Mouse (Mus musculus) MEL (cell line): ENCODE measurements around the gene Csdc2. TPM values are rescaled to one million over a fixed set of nuclear protein-coding genes. Genes with fewer than 3 reads are reported as not detected.
A peak's percentile ranks its signal among the peaks of the same experiment; 100 is the strongest.

Source experiments
- DNase-seq: peaks from one replicate; pipeline ENCODE4 v3.0.0; 2011; ENCODE audit warnings: low read depth, low spot score
- H3K27ac ChIP-seq: 2 replicates; pipeline ENCODE4 v1.5.1; 2012; ENCODE audit warnings: low read depth, mild to moderate bottlenecking, control low read depth, low read length, moderate library complexity; ENCODE audit not compliant: control insufficient read depth
- H3K27me3 ChIP-seq, 2 experiments: fragments of 150-350 bp in 1 of 2; sonication (generic) in 1 of 2; 2 replicates each; pipeline ENCODE4 v1.6.1; 2012; ENCODE audit warnings: low read length in 2 of 2, mild to moderate bottlenecking in 2 of 2, improper control_type of control experiment in 1 of 2, moderate library complexity in 1 of 2; ENCODE audit not compliant: insufficient read depth in 2 of 2, control insufficient read depth in 1 of 2
- H3K36me3 ChIP-seq, 2 experiments: 2 replicates each; pipeline ENCODE4 v1.6.1; 2012 to 2014; ENCODE audit warnings: low read length in 2 of 2, improper control_type of control experiment in 1 of 2, inconsistent platforms in 1 of 2, mild to moderate bottlenecking in 1 of 2; ENCODE audit not compliant: insufficient read depth in 2 of 2, control insufficient read depth in 1 of 2
- H3K4me1 ChIP-seq, 2 experiments: fragments of 150-350 bp in 1 of 2; sonication (generic) in 1 of 2; 2 replicates each; pipeline ENCODE4 v1.6.1; 2012; ENCODE audit warnings: low read length in 2 of 2, improper control_type of control experiment in 1 of 2, mild to moderate bottlenecking in 1 of 2; ENCODE audit not compliant: insufficient read depth in 2 of 2, control insufficient read depth in 1 of 2
- H3K4me3 ChIP-seq, 2 experiments: fragments of 150-350 bp in 1 of 2; sonication (generic) in 1 of 2; 2 replicates each; pipeline ENCODE4 v1.5.1; 2012; ENCODE audit warnings: low read depth in 2 of 2, low read length in 2 of 2, mild to moderate bottlenecking in 2 of 2, moderate library complexity in 2 of 2, control low read depth in 1 of 2, improper control_type of control experiment in 1 of 2; ENCODE audit not compliant: control insufficient read depth in 1 of 2, insufficient read depth in 1 of 2
- H3K79me2 ChIP-seq: 2 replicates; pipeline ENCODE4 v1.6.1; 2012; ENCODE audit warnings: mild to moderate bottlenecking, low read length, moderate library complexity; ENCODE audit not compliant: control insufficient read depth, poor library complexity, insufficient read depth
- H3K9ac ChIP-seq: 2 replicates; pipeline ENCODE4 v1.6.1; 2012; ENCODE audit warnings: low read depth, mild to moderate bottlenecking, control low read depth, low read length, moderate library complexity; ENCODE audit not compliant: control insufficient read depth, poor library complexity, severe bottlenecking
- H3K9me3 ChIP-seq: fragments of 150-350 bp; sonication (generic); replicated peaks from 2 replicates; pipeline ENCODE4 v1.6.1; 2012; ENCODE audit warnings: mild to moderate bottlenecking, low read length, improper control_type of control experiment, moderate library complexity; ENCODE audit not compliant: insufficient read depth
- BHLHE40 ChIP-seq: IDR thresholded peaks from 2 replicates; pipeline ENCODE4 v1.6.1; 2012; ENCODE audit warnings: low read depth, mild to moderate bottlenecking, inconsistent platforms, low read length, improper control_type of control experiment, borderline replicate concordance
- CHD2 ChIP-seq: IDR thresholded peaks from 2 replicates; pipeline ENCODE4 v1.6.1; 2011; ENCODE audit warnings: low read length, improper control_type of control experiment
- CTCF ChIP-seq, 3 experiments: IDR thresholded peaks in 2 of 3; conservative IDR thresholded peaks in 1 of 3; 2 replicates each; pipeline ENCODE4 v1.5.1; 2011 to 2012; ENCODE audit warnings: low read length in 3 of 3, low read depth in 2 of 3, mild to moderate bottlenecking in 2 of 3, improper control_type of control experiment in 1 of 3, inconsistent platforms in 1 of 3, mixed read lengths in 1 of 3, moderate library complexity in 1 of 3; ENCODE audit not compliant: control insufficient read depth in 1 of 3, insufficient read depth in 1 of 3, poor library complexity in 1 of 3, severe bottlenecking in 1 of 3
- ELF1 ChIP-seq: IDR thresholded peaks from 2 replicates; pipeline ENCODE4 v1.6.1; 2014; ENCODE audit warnings: low read depth, mild to moderate bottlenecking, inconsistent platforms, low read length, improper control_type of control experiment, moderate library complexity
- GATA1 ChIP-seq: IDR thresholded peaks from 2 replicates; pipeline ENCODE4 v1.6.1; 2011; ENCODE audit warnings: low read depth, low read length, improper control_type of control experiment
- KAT2A ChIP-seq: conservative IDR thresholded peaks from 2 replicates; pipeline ENCODE4 v1.6.1; 2012; ENCODE audit warnings: low read depth, low read length, improper control_type of control experiment, inconsistent platforms
- MAX ChIP-seq: IDR thresholded peaks from 2 replicates; pipeline ENCODE4 v1.6.1; 2011; ENCODE audit warnings: low read length, improper control_type of control experiment
- MEF2A ChIP-seq: IDR thresholded peaks from 2 replicates; pipeline ENCODE4 v1.6.1; 2014; ENCODE audit warnings: low read depth, mild to moderate bottlenecking, inconsistent platforms, low read length, improper control_type of control experiment; ENCODE audit not compliant: poor library complexity, insufficient replicate concordance, severe bottlenecking; ENCODE audit errors: extremely low read depth
- MXI1 ChIP-seq: IDR thresholded peaks from 2 replicates; pipeline ENCODE4 v1.6.1; 2011; ENCODE audit warnings: mild to moderate bottlenecking, low read depth, low read length, improper control_type of control experiment
- MYB ChIP-seq: IDR thresholded peaks from 2 replicates; pipeline ENCODE4 v1.6.1; 2011; ENCODE audit warnings: mild to moderate bottlenecking, low read depth, low read length, improper control_type of control experiment
- MYC ChIP-seq: IDR thresholded peaks from 2 replicates; pipeline ENCODE4 v1.6.1; 2011; ENCODE audit warnings: low read depth, mild to moderate bottlenecking, low read length, improper control_type of control experiment, moderate library complexity
- POLR2A ChIP-seq, 2 experiments: IDR thresholded peaks; 2 replicates each; pipeline ENCODE4 v1.6.1; 2011 to 2012; ENCODE audit warnings: low read length in 2 of 2, mild to moderate bottlenecking in 2 of 2, control low read depth in 1 of 2, improper control_type of control experiment in 1 of 2, low read depth in 1 of 2, moderate library complexity in 1 of 2; ENCODE audit not compliant: control insufficient read depth in 1 of 2, insufficient read depth in 1 of 2, poor library complexity in 1 of 2
- POLR2AphosphoS2 ChIP-seq: IDR thresholded peaks from 2 replicates; pipeline ENCODE4 v1.6.1; 2011; ENCODE audit warnings: low read length, improper control_type of control experiment
- RAD21 ChIP-seq: IDR thresholded peaks from 2 replicates; pipeline ENCODE4 v1.6.1; 2011; ENCODE audit warnings: mild to moderate bottlenecking, low read depth, low read length, improper control_type of control experiment
- SIN3A ChIP-seq: IDR thresholded peaks from 2 replicates; pipeline ENCODE4 v1.6.1; 2012; ENCODE audit warnings: low read length, improper control_type of control experiment, inconsistent platforms
- SMC3 ChIP-seq: IDR thresholded peaks from 2 replicates; pipeline ENCODE4 v1.6.1; 2011; ENCODE audit warnings: low read depth, low read length, improper control_type of control experiment
- TAL1 ChIP-seq: IDR thresholded peaks from 2 replicates; pipeline ENCODE4 v1.6.1; 2012; ENCODE audit warnings: mild to moderate bottlenecking, inconsistent platforms, low read length, moderate library complexity, mixed read lengths
- TBP ChIP-seq: IDR thresholded peaks from 2 replicates; pipeline ENCODE4 v1.8.0; 2011; ENCODE audit warnings: low read depth, low read length, improper control_type of control experiment
- UBTF ChIP-seq: IDR thresholded peaks from 2 replicates; pipeline ENCODE4 v1.6.1; 2012; ENCODE audit warnings: low read depth, mild to moderate bottlenecking, inconsistent platforms, low read length, improper control_type of control experiment, moderate library complexity, borderline replicate concordance; ENCODE audit not compliant: insufficient read depth
- USF1 ChIP-seq: IDR thresholded peaks from 2 replicates; pipeline ENCODE4 v1.6.1; 2014; ENCODE audit warnings: low read depth, mild to moderate bottlenecking, inconsistent platforms, low read length, improper control_type of control experiment, moderate library complexity
- USF2 ChIP-seq, 2 experiments: IDR thresholded peaks; 2 replicates each; pipeline ENCODE4 v1.6.1; 2011 to 2012; ENCODE audit warnings: improper control_type of control experiment in 2 of 2, low read length in 2 of 2, borderline replicate concordance in 1 of 2, inconsistent platforms in 1 of 2, low read depth in 1 of 2, mild to moderate bottlenecking in 1 of 2; ENCODE audit not compliant: insufficient read depth in 1 of 2
- ZKSCAN1 ChIP-seq: IDR thresholded peaks from 2 replicates; pipeline ENCODE4 v1.6.1; 2012; ENCODE audit warnings: low read depth, mild to moderate bottlenecking, inconsistent platforms, low read length, improper control_type of control experiment, moderate library complexity
- ZMIZ1 ChIP-seq: IDR thresholded peaks from 2 replicates; pipeline ENCODE4 v1.6.1; 2012; ENCODE audit warnings: low read depth, mild to moderate bottlenecking, inconsistent platforms, low read length, improper control_type of control experiment, moderate library complexity
- polyA plus RNA-seq, 2 experiments: library from polyadenylated mRNA; stranded (reverse) in 1 of 2; unstranded in 1 of 2; fragments of >175 nt in 1 of 2; fragments of >200 nt in 1 of 2; gene quantifications; 2 replicates each; pipeline versions ENCODE4 v1.2.1 to v1.2.4; 2012; ENCODE audit warnings: low replicate concordance in 2 of 2, low read depth in 1 of 2; ENCODE audit not compliant: insufficient read length in 2 of 2, insufficient read depth in 1 of 2, missing spikeins in 1 of 2
- total RNA-seq: library from RNA; depleted of rRNA; stranded (reverse); fragments of 300-350 nt; gene quantifications from 2 replicates; pipeline ENCODE4 v1.2.3, GENCODE M21; 2012

Csdc2 gene
- total and polyA plus RNA-seq, 3 experiments, result not detected

- H3K4me1 ChIP-seq, result peaks cover 0 to 3% of the 10 kb centered on the region in 2 experiments; a peak in 1 of 4 replicates
- peaks cover 0 to 1% of the 10 kb centered on the region in 2 experiments; a peak in 1 of 4 replicates for H3K27me3 ChIP-seq
- no peak for DNase-seq
- no peak overlapping the region for H3K4me3 ChIP-seq
- no peaks in the 10 kb centered on the region for H3K36me3 ChIP-seq
- no peak overlapping the region for H3K27ac ChIP-seq
- H3K9ac ChIP-seq, result no peak overlapping the region
- H3K79me2 ChIP-seq, result no peaks in the 10 kb centered on the region
- no peaks in the 10 kb centered on the region for H3K9me3 ChIP-seq
- TF ChIP-seq RAD21 (no peak), SMC3 (peak; percentile 32; the same call in 1 of the 2 replicates), UBTF (no peak), CTCF (IDR thresholded peaks at IDR 0.05 in 2 of 3, conservative IDR thresholded peaks at IDR 0.05 in 1 of 3; ENCODE audit: control insufficient read depth in 1 of 3, insufficient read depth in 1 of 3, low read depth in 2 of 3, low read length in 3 of 3, poor library complexity in 1 of 3, severe bottlenecking in 1 of 3) (peak; percentile 12 to 40 (median 35); a peak in 4 of 6 replicates)
- TF ChIP-seq, all 39 proteins: peak for 2
Observed at GRCm38 (mm10) chr15:81941010-81941409, 4.5 kb downstream of the Csdc2 start.

DNA sequence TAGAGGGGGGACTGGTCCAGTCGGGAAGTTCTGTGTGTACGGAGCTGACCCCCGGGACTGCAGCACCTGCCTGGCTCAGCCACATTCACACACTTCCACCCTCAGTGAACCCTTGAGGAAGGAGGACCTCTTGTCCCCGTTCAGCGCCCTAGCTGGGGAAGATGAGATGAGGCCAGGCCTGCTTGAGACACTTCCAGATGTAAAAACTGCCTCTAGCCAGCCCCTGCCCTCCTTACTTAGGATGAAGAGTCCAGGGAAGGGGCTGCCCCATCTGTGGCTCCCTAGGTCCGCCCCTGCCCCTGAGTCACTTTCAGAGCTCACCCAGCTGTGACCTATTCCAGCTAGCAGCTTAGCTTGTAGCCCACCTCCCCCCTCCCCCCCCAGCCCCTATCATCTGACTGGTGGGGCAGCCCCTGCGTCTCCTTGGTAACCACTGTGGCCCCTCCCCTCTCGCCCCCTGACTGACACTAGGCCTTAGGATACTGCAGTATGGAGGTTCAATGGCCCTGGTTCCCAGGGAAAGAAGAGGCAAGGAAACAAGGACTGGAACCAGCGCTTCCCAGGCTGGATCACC, 6.7 kb downstream of the Csdc2 start:
- Histone ChIP-seq H3K27ac (no peak overlapping the region), H3K4me1 (peaks cover 0 to 3% of the 10 kb centered on the region in 2 experiments; a peak in 1 of 4 replicates), H3K36me3 (no peaks in the 10 kb centered on the region), H3K9ac (no peak overlapping the region), H3K9me3 (no peaks in the 10 kb centered on the region), H3K4me3 (no peak overlapping the region), H3K27me3 (peaks cover 0 to 2% of the 10 kb centered on the region in 2 experiments; a peak in 1 of 4 replicates), H3K79me2 (no peaks in the 10 kb centered on the region)
- DNase-seq, result no peak
- TF ChIP-seq MYB (no peak), ZKSCAN1 (no peak)

- H3K36me3 ChIP-seq, result no peaks in the 10 kb centered on the region
Observed at GRCm38 (mm10) chr15:81949076-81949475, 12.5 kb downstream of the Csdc2 start.

More at GRCm38 (mm10) chr15:81949076-81949475, 12.5 kb downstream of the Csdc2 start:
- Histone ChIP-seq H3K9ac (no peak overlapping the region), H3K27me3 (peaks cover 0 to 2% of the 10 kb centered on the region in 2 experiments; a peak in 1 of 4 replicates), H3K79me2 (no peaks in the 10 kb centered on the region), H3K4me3 (no peak overlapping the region), H3K27ac (no peak overlapping the region), H3K4me1 (no peaks in the 10 kb centered on the region), H3K9me3 (no peaks in the 10 kb centered on the region)
- no peak for DNase-seq
- TF ChIP-seq POLR2A (IDR thresholded peaks at IDR 0.05; ENCODE audit: control insufficient read depth in 1 of 2, insufficient read depth in 1 of 2, low read depth in 1 of 2, low read length in 2 of 2, poor library complexity in 1 of 2) (no peak), GATA1 (no peak), CHD2 (no peak), ZKSCAN1 (no peak), KAT2A (no peak), ELF1 (no peak), USF2 (IDR thresholded peaks at IDR 0.05; ENCODE audit: borderline replicate concordance in 1 of 2, insufficient read depth in 1 of 2, low read depth in 1 of 2, low read length in 2 of 2) (no peak), MEF2A (no peak), TAL1 (no peak), ZMIZ1 (no peak), SIN3A (no peak), USF1 (no peak), POLR2AphosphoS2 (no peak), TBP (no peak), RAD21 (no peak), MYC (no peak), SMC3 (no peak), MAX (no peak), BHLHE40 (no peak), MXI1 (no peak)
